Mouse (Mus musculus) stomach, postnatal 0 days (tissue): ENCODE data around the gene Rsph10b. TPM values are rescaled to one million over a fixed set of nuclear protein-coding genes. Genes with fewer than 3 reads are reported as not detected.

ENCODE experiments used
- ATAC-seq: fragments of 200-750 bp; cut with Nextera tagmentation; 2 replicates; pipeline ENCODE4 v1.8.0; 2017; ENCODE audit not compliant: low FRiP score, low TSS enrichment
- DNase-seq: peaks from one replicate; pipeline ENCODE4 v3.0.0-alpha.2; 2016; ENCODE audit warnings: low spot score
- H3K27ac ChIP-seq: fragments of 300-500 bp; sonication (generic); replicated peaks from 2 replicates; pipeline ENCODE4 v1.5.1; 2014; ENCODE audit warnings: mild to moderate bottlenecking, control low read depth
- H3K27me3 ChIP-seq: fragments of 300-500 bp; sonication (generic); 2 replicates; pipeline ENCODE4 v1.6.1; 2014; ENCODE audit warnings: low read length; ENCODE audit not compliant: control insufficient read depth, insufficient read depth
- H3K36me3 ChIP-seq: fragments of 300-500 bp; sonication (generic); 2 replicates; pipeline ENCODE4 v1.6.1; 2014; ENCODE audit warnings: low read length, mixed read lengths; ENCODE audit not compliant: control insufficient read depth, insufficient read depth
- H3K4me1 ChIP-seq: fragments of 300-500 bp; sonication (generic); replicated peaks from 2 replicates; pipeline ENCODE4 v1.6.1; 2014; ENCODE audit warnings: antibody characterized with exemption; ENCODE audit not compliant: control insufficient read depth, insufficient read depth
- H3K4me2 ChIP-seq: fragments of 300-500 bp; sonication (generic); replicated peaks from 2 replicates; pipeline ENCODE4 v1.6.1; 2014; ENCODE audit warnings: low read depth, mild to moderate bottlenecking, control low read depth, moderate library complexity
- H3K4me3 ChIP-seq: fragments of 300-500 bp; sonication (generic); 2 replicates; pipeline ENCODE4 v1.5.1; 2014; ENCODE audit warnings: low read depth, low read length, control low read depth
- H3K9ac ChIP-seq: fragments of 300-500 bp; sonication (generic); 2 replicates; pipeline ENCODE4 v1.6.1; 2014; ENCODE audit warnings: mild to moderate bottlenecking, low read length, control low read depth, mixed read lengths
- H3K9me3 ChIP-seq: fragments of 300-500 bp; sonication (generic); 2 replicates; pipeline ENCODE4 v1.6.1; 2016; ENCODE audit warnings: low read length; ENCODE audit not compliant: control insufficient read depth
- CTCF ChIP-seq: IDR thresholded peaks from 2 replicates; pipeline ENCODE4 v1.5.1; 2016; ENCODE audit warnings: antibody characterized with exemption, low read depth, mild to moderate bottlenecking, moderate library complexity
- EP300 ChIP-seq: optimal IDR thresholded peaks from 2 replicates; pipeline ENCODE3; 2016; ENCODE audit warnings: antibody characterized with exemption
- WGBS: fragments of 180-500 bp; shearing (Covaris S2); extraction: QIAGEN DNeasy Blood & Tissue Kit; methylation state at CpG from one replicate; pipeline ENCODE4 v1.1.7; 2014; 5-methylcytosine and 5-hydroxymethylcytosine counted together
- polyA plus RNA-seq: library from polyadenylated mRNA; unstranded; fragments of >200 nt; fragmentation: Nextera tagmentation; extraction: Ambion mirVana; gene quantifications from 2 replicates; pipeline ENCODE4 v1.2.1, GENCODE M21; 2015

Gene Rsph10b
- polyA plus RNA-seq, 1 experiment from 2014 or later, result 0.19 TPM

- 89% methylated on average over 12 of the region's 12 CpGs for WGBS
- H3K4me2 ChIP-seq, result no peak overlapping the region
- ATAC-seq (no peak), DNase-seq (no peak)
- no peaks in the 10 kb centered on the region for H3K36me3 ChIP-seq
- no peak overlapping the region for H3K27ac ChIP-seq
- H3K9me3 ChIP-seq, result no peaks in the 10 kb centered on the region
- H3K4me1 ChIP-seq, result no peaks in the 10 kb centered on the region
- TF ChIP-seq EP300 (no peak), CTCF (no peak)
- no peak overlapping the region for H3K9ac ChIP-seq
- no peak overlapping the region for H3K4me3 ChIP-seq
- no peaks in the 10 kb centered on the region for H3K27me3 ChIP-seq
Measured at GRCm38 (mm10) chr5:143948361-143948760, 15.5 kb downstream of the Rsph10b start.

GRCm38 (mm10) chr5:143950016-143950415 is 17.2 kb downstream of the Rsph10b start:
- H3K4me1 ChIP-seq, result no peaks in the 10 kb centered on the region
- no peak overlapping the region for H3K9ac ChIP-seq
- H3K36me3 ChIP-seq, result no peaks in the 10 kb centered on the region
- H3K4me3 ChIP-seq, result no peak overlapping the region
- WGBS, result 48% methylated on average over 5 of the region's 5 CpGs
- DNase-seq (no peak), ATAC-seq (no peak)
- H3K27ac ChIP-seq, result no peak overlapping the region
- TF ChIP-seq CTCF (no peak), EP300 (no peak)
- H3K9me3 ChIP-seq, result no peaks in the 10 kb centered on the region
- H3K27me3 ChIP-seq, result no peaks in the 10 kb centered on the region
- H3K4me2 ChIP-seq, result no peak overlapping the region

GRCm38 (mm10) chr5:143957101-143957500 is 24.3 kb downstream of the Rsph10b start:
- 90% methylated on average over 6 of the region's 6 CpGs for WGBS
- Histone ChIP-seq H3K27ac (no peak overlapping the region), H3K4me1 (no peaks in the 10 kb centered on the region), H3K4me3 (no peak overlapping the region), H3K4me2 (no peak overlapping the region), H3K27me3 (no peaks in the 10 kb centered on the region), H3K36me3 (no peaks in the 10 kb centered on the region), H3K9me3 (no peaks in the 10 kb centered on the region), H3K9ac (no peak overlapping the region)
- DNase-seq, result no peak
- ATAC-seq, result no peak
- TF ChIP-seq EP300 (no peak), CTCF (no peak)

GRCm38 (mm10) chr5:143959551-143959950 is 26.7 kb downstream of the Rsph10b start:
- Histone ChIP-seq H3K4me1 (no peaks in the 10 kb centered on the region), H3K9ac (no peak overlapping the region), H3K27me3 (no peaks in the 10 kb centered on the region), H3K9me3 (no peaks in the 10 kb centered on the region), H3K4me3 (no peak overlapping the region), H3K36me3 (no peaks in the 10 kb centered on the region), H3K27ac (no peak overlapping the region), H3K4me2 (no peak overlapping the region)
- DNase-seq (no peak), ATAC-seq (no peak)
- 90% methylated on average over 11 of the region's 11 CpGs for WGBS
- no peak for TF ChIP-seq CTCF
- no peak for TF ChIP-seq EP300

- Histone ChIP-seq H3K4me3 (no peak overlapping the region), H3K9me3 (no peaks in the 10 kb centered on the region), H3K4me2 (no peak overlapping the region), H3K36me3 (no peaks in the 10 kb centered on the region), H3K4me1 (no peaks in the 10 kb centered on the region), H3K27ac (no peak overlapping the region), H3K9ac (no peak overlapping the region), H3K27me3 (no peaks in the 10 kb centered on the region)
- TF ChIP-seq EP300, result no peak
- no peak for TF ChIP-seq CTCF
- 85% methylated on average over 8 of the region's 8 CpGs for WGBS
- DNase-seq (no peak), ATAC-seq (no peak)
Measured at GRCm38 (mm10) chr5:143961176-143961575, 28.3 kb downstream of the Rsph10b start.

GRCm38 (mm10) chr5:143965586-143966345 is 32.9 kb downstream of the Rsph10b start:
- H3K4me2 ChIP-seq, result no peak overlapping the region
- 79% methylated on average over 12 of the region's 12 CpGs for WGBS
- no peaks in the 10 kb centered on the region for H3K4me1 ChIP-seq
- ATAC-seq, result no peak
- H3K27me3 ChIP-seq, result no peaks in the 10 kb centered on the region
- no peak overlapping the region for H3K9ac ChIP-seq
- no peak for DNase-seq
- H3K27ac ChIP-seq, result no peak overlapping the region
- TF ChIP-seq EP300 (no peak), CTCF (no peak)
- no peaks in the 10 kb centered on the region for H3K36me3 ChIP-seq
- no peak overlapping the region for H3K4me3 ChIP-seq
- no peaks in the 10 kb centered on the region for H3K9me3 ChIP-seq
